Mouse (Mus musculus) kidney, adult 2 months (tissue): ENCODE data around the gene Dchs2.

Experiments used
- CTCF ChIP-seq: fragments of 200-500 bp; conservative IDR thresholded peaks from 2 replicates; pipeline ENCODE4 v1.5.1; 2011; ENCODE audit warnings: low read depth, mild to moderate bottlenecking, control low read depth, low read length, moderate library complexity, mixed read lengths; ENCODE audit not compliant: insufficient read depth, insufficient read length
- POLR2A ChIP-seq: fragments of 200-500 bp; IDR thresholded peaks from one replicate; pipeline ENCODE4 v1.6.1; 2011; ENCODE audit warnings: low read depth, low read length, control low read depth

DNA sequence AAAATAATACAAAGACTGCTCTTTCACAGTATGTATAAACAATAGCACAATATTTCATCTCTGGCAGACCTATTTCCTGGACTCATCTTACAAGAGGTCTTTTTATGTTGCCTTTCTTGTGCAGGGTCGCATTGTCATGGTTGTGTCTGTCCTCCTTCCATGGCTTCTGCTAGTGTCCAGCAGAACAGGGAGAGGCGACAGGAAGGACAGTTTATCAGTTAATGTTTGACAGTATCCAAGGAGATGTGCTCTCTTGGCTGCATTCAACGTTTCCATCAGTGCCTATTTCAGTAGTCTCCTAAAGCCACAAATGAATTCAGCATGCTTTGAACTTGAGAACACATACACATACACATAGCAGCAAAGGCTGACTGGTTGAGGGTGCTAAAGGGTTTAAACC, 17.9 kb downstream of the Dchs2 start:
- TF ChIP-seq CTCF (no peak), POLR2A (no peak)
